Mouse (Mus musculus): ENCODE results near the gene Arhgap35. TPM values are rescaled to one million over a fixed set of nuclear protein-coding genes. Genes with fewer than 3 reads are reported as not detected.

Gene Arhgap35
- polyA plus RNA-seq, 1 experiment from 2014 or later = 3.4 TPM

- no peaks in the 10 kb centered on the region for H3K4me1 ChIP-seq (replicated peaks; ENCODE audit: control insufficient read depth, insufficient read depth, low read length)
- H3K9ac ChIP-seq (ENCODE audit: low read depth, low read length) = no peak overlapping the region
- no peak for ATAC-seq
- no peak overlapping the region for H3K27ac ChIP-seq (ENCODE audit: low read depth, low read length)
- 82% methylated on average over 2 of the region's 2 CpGs for WGBS
- no peak for TF ChIP-seq CTCF (IDR thresholded peaks at IDR 0.05; ENCODE audit: low read depth)
- H3K4me3 ChIP-seq (ENCODE audit: low read depth, low read length) = no peak overlapping the region
- H3K36me3 ChIP-seq (ENCODE audit: control insufficient read depth, insufficient read depth) = peaks cover 5% of the 10 kb centered on the region
- no peaks in the 10 kb centered on the region for H3K27me3 ChIP-seq (replicated peaks; ENCODE audit: control insufficient read depth, insufficient read depth, low read length)
- no peak overlapping the region for H3K4me2 ChIP-seq (replicated peaks; ENCODE audit: low read depth)
- no peaks in the 10 kb centered on the region for H3K9me3 ChIP-seq (ENCODE audit: control insufficient read depth)
These were observed 90.5 kb downstream of the Arhgap35 start for GRCm38 (mm10) chr7:16524308-16524707.

GRCm38 (mm10) chr7:16519310-16519709 lies 95.5 kb downstream of the Arhgap35 start:
- Histone ChIP-seq H3K4me2 (replicated peaks; ENCODE audit: low read depth) (no peak overlapping the region), H3K27ac (ENCODE audit: low read depth, low read length) (no peak overlapping the region), H3K4me3 (ENCODE audit: low read depth, low read length) (no peak overlapping the region), H3K36me3 (ENCODE audit: control insufficient read depth, insufficient read depth) (peaks cover 3% of the 10 kb centered on the region; the same call in 1 of the 2 replicates), H3K9me3 (ENCODE audit: control insufficient read depth) (no peaks in the 10 kb centered on the region), H3K27me3 (replicated peaks; ENCODE audit: control insufficient read depth, insufficient read depth, low read length) (no peaks in the 10 kb centered on the region), H3K9ac (ENCODE audit: low read depth, low read length) (no peak overlapping the region), H3K4me1 (replicated peaks; ENCODE audit: control insufficient read depth, insufficient read depth, low read length) (no peaks in the 10 kb centered on the region)
- ATAC-seq = no peak
- TF ChIP-seq CTCF (IDR thresholded peaks at IDR 0.05; ENCODE audit: low read depth) = no peak
- 93% methylated on average over 2 of the region's 2 CpGs for WGBS

GRCm38 (mm10) chr7:16517198-16517597 lies 97.6 kb downstream of the Arhgap35 start:
- Histone ChIP-seq H3K9ac (ENCODE audit: low read depth, low read length) (no peak overlapping the region), H3K4me1 (replicated peaks; ENCODE audit: control insufficient read depth, insufficient read depth, low read length) (no peaks in the 10 kb centered on the region), H3K4me2 (replicated peaks; ENCODE audit: low read depth) (no peak overlapping the region), H3K36me3 (ENCODE audit: control insufficient read depth, insufficient read depth) (no peaks in the 10 kb centered on the region; the same call in 1 of the 2 replicates), H3K9me3 (ENCODE audit: control insufficient read depth) (no peaks in the 10 kb centered on the region), H3K27me3 (replicated peaks; ENCODE audit: control insufficient read depth, insufficient read depth, low read length) (no peaks in the 10 kb centered on the region), H3K27ac (ENCODE audit: low read depth, low read length) (no peak overlapping the region), H3K4me3 (ENCODE audit: low read depth, low read length) (no peak overlapping the region)
- 96% methylated on average over 5 of the region's 5 CpGs for WGBS
- no peak for ATAC-seq
- TF ChIP-seq CTCF (IDR thresholded peaks at IDR 0.05; ENCODE audit: low read depth) = no peak

DNA sequence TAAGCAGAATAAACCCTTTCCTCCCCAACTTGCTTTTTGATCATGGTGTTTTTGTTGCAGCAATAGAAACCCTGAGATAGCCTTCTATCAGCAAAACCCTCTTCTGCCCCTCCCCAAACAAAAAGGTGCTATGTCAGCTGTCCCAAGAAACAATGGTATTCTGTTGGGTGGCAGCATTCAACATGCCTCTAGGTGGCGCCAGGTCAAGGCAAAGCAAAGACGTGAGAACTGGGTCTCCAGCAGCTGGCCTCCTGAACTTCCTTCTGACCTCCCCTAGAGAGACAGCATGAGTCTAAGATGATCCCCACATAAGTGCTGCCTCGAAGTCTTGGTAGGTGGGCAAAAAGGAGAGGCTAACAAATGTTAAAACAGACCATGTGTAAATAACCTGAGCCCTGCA lies 107.5 kb downstream of the Arhgap35 start:
- no peaks in the 10 kb centered on the region for H3K9me3 ChIP-seq (ENCODE audit: control insufficient read depth)
- no peak overlapping the region for H3K4me3 ChIP-seq (ENCODE audit: low read depth, low read length)
- no peak overlapping the region for H3K27ac ChIP-seq (ENCODE audit: low read depth, low read length)
- no peak overlapping the region for H3K9ac ChIP-seq (ENCODE audit: low read depth, low read length)
- H3K27me3 ChIP-seq (replicated peaks; ENCODE audit: control insufficient read depth, insufficient read depth, low read length) = no peaks in the 10 kb centered on the region
- H3K4me1 ChIP-seq (replicated peaks; ENCODE audit: control insufficient read depth, insufficient read depth, low read length) = no peaks in the 10 kb centered on the region
- no peak for ATAC-seq
- 21% methylated on average over 3 of the region's 3 CpGs for WGBS
- peaks cover 40% of the 10 kb centered on the region for H3K36me3 ChIP-seq (ENCODE audit: control insufficient read depth, insufficient read depth)
- H3K4me2 ChIP-seq (replicated peaks; ENCODE audit: low read depth) = no peak overlapping the region
- peak; percentile 89 for TF ChIP-seq CTCF (IDR thresholded peaks at IDR 0.05; ENCODE audit: low read depth)

DNA sequence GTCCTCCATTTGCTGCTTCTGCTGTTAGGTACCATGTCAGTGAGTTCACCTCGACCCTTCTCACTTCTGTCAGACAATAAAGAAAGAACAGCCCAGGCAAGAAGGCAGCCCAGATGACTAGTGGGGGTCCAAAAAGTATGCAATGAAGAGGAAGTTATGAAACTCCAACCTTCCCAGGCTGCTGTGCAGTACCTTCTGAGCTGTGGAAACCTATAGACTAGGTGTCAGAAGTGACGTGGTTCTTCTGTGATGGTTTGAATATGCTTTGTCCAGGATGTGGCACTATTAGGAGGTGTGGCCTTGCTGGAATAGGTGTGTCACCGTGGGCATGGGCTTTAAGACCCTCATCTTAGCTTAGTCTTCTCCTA lies 109.6 kb downstream of the Arhgap35 start:
- whole genome bisulfite sequencing = 86% methylated on average over 3 of the region's 3 CpGs
- Histone ChIP-seq H3K4me1 (replicated peaks; ENCODE audit: control insufficient read depth, insufficient read depth, low read length) (no peaks in the 10 kb centered on the region), H3K27ac (ENCODE audit: low read depth, low read length) (no peak overlapping the region), H3K9ac (ENCODE audit: low read depth, low read length) (no peak overlapping the region), H3K4me2 (replicated peaks; ENCODE audit: low read depth) (no peak overlapping the region), H3K36me3 (ENCODE audit: control insufficient read depth, insufficient read depth) (peaks cover 41% of the 10 kb centered on the region; the same call in 1 of the 2 replicates), H3K27me3 (replicated peaks; ENCODE audit: control insufficient read depth, insufficient read depth, low read length) (no peaks in the 10 kb centered on the region), H3K4me3 (ENCODE audit: low read depth, low read length) (no peak overlapping the region), H3K9me3 (ENCODE audit: control insufficient read depth) (no peaks in the 10 kb centered on the region)
- no peak for ATAC-seq
- no peak for TF ChIP-seq CTCF (IDR thresholded peaks at IDR 0.05; ENCODE audit: low read depth)

DNA sequence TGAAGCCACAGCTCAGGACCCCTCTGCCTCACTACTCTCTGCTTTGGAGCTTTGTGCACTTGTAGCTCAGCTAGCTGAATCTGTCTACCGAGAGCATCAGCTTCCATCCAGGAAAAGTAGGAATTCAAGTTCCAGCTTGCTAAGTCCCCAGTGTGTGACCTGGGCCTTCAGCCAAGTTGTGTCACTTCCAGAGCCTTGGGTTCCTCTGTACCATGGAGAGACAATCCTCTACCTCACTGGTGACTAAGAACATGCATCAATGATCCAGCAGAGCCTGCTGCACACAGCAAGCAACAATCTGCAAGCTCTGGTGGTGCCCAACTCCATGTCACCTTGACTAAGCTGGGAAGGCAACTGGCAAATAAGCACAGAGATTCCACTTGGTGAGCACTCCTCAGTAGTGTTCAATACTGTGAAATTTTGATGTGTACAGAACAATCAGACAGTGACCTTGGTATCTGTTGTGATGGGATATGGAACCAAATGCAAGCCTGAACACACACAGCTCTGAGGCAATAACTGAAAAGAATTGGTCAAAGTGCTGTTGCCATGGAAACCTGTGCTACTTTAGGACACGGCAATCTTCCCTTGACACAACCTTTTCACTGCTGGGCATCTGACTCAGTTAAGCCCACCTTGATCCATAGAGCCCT lies 110.1 kb downstream of the Arhgap35 start:
- peaks cover 41% of the 10 kb centered on the region; the same call in 1 of the 2 replicates for H3K36me3 ChIP-seq (ENCODE audit: control insufficient read depth, insufficient read depth)
- WGBS = 54% methylated on average over 2 of the region's 2 CpGs
- H3K9me3 ChIP-seq (ENCODE audit: control insufficient read depth) = no peaks in the 10 kb centered on the region

More for the DNA sequence above, 110.1 kb downstream of the Arhgap35 start:
- Histone ChIP-seq H3K4me2 (replicated peaks; ENCODE audit: low read depth) (no peak overlapping the region), H3K4me3 (ENCODE audit: low read depth, low read length) (no peak overlapping the region), H3K4me1 (replicated peaks; ENCODE audit: control insufficient read depth, insufficient read depth, low read length) (no peaks in the 10 kb centered on the region), H3K9ac (ENCODE audit: low read depth, low read length) (no peak overlapping the region), H3K27ac (ENCODE audit: low read depth, low read length) (no peak overlapping the region), H3K27me3 (replicated peaks; ENCODE audit: control insufficient read depth, insufficient read depth, low read length) (no peaks in the 10 kb centered on the region)
- ATAC-seq = no peak
- no peak for TF ChIP-seq CTCF (IDR thresholded peaks at IDR 0.05; ENCODE audit: low read depth)

Measured in intestine, postnatal 0 days (tissue).